In the genomic region with DNA sequence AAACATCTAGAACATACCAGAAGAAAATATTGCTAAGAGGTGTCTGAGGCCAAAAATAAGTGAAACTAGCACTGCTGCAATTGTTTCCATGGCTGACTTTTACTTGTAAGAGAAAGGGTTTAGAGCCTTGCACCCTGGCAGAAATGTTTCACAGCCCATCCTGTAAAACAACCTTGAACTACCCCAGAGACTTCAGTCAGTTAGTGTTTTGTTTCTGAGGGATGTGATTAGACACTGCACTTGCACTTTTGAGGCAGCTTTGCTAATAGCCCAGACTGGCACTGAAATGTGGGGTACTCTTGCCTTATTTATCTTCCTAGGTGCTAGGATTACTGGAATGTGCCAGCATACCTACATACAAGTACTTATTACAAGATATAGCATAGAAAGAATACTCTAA, we compare ENCODE assay signal across 20 mouse cellular contexts. TPM values are rescaled to one million over a fixed set of nuclear protein-coding genes. Genes with fewer than 3 reads are reported as not detected.
DNase-seq lines count a peak whose midpoint lies in the region; TF ChIP-seq lines count a peak whose summit lies in the region.
"Had no signal": no experiment of that assay in that cellular context is flagged by ENCODE, and none has a peak within 500 bp of the region (broad histone marks: within the 10 kb centered on the region; RNA-seq: fewer than 3 reads in every experiment).

No protein-coding gene starts in this region.

- H3K4me1 ChIP-seq in heart, embryonic 10.5 days = no peaks in the 10 kb centered on the region
- no peaks in the 10 kb centered on the region for H3K4me1 ChIP-seq in brown adipose tissue, adult 24 weeks (ENCODE audit: control insufficient read depth, insufficient read depth, insufficient read length, low read length)

- no peaks in the 10 kb centered on the region for H3K27me3 ChIP-seq in heart, embryonic 10.5 days (ENCODE audit: insufficient read depth, poor library complexity, severe bottlenecking)
- H3K27me3 ChIP-seq: CH12.LX, Patski had no signal

- TF ChIP-seq CTCF in gastrocnemius, adult 2 months (IDR thresholded peaks at IDR 0.05) = no peak

- no peaks in the 10 kb centered on the region for H3K9me3 ChIP-seq in heart, embryonic 10.5 days
- H3K9me3 ChIP-seq: G1E had no signal

- DNase-seq in gastrocnemius, adult 2 months = no peak
- no peak for DNase-seq in gastrocnemius, adult 18-20 months (ENCODE audit: low spot score)
- peak; percentile 82 for DNase-seq in heart, adult 11 months
- DNase-seq in heart, embryonic 10.5 days (ENCODE audit: low spot score) = no peak
- DNase-seq in embryo, embryonic 10 days (ENCODE audit: low spot score) = no peak
- DNase-seq: adrenal gland, adult 2 months; adrenal gland, adult 8-10 months; adrenal gland, postnatal 10 days; adrenal gland, postnatal 14 days; adrenal gland, postnatal 25 days; adrenal gland, postnatal 36 days; B cell, adult 2 months; cerebellum, adult 11 months; cerebellum, adult 11-12 months; cerebellum, adult 18-20 months; cerebellum, adult 2 months had no signal

- intact Hi-C loops in gastrocnemius, adult 2 months (cut with DNase I) = loop anchor here (5.0 kb wide), 1 partner anchor 34 kb away; no protein-coding TSS in a partner anchor

- H3K4me3 ChIP-seq in gastrocnemius, adult 2 months = no peak overlapping the region
- H3K4me3 ChIP-seq in heart, embryonic 10.5 days = no peak overlapping the region
- no peak overlapping the region for H3K4me3 ChIP-seq in brown adipose tissue, adult 24 weeks (ENCODE audit: insufficient read depth, low read depth, low read length)

- peaks cover 30% of the 10 kb centered on the region; the same call in 1 of the 2 replicates for H3K36me3 ChIP-seq in heart, embryonic 10.5 days

- peak overlapping the region; percentile 28; the same call in 1 of the 2 replicates for H3K27ac ChIP-seq in gastrocnemius, adult 2 months
- H3K27ac ChIP-seq in heart, embryonic 10.5 days = no peak overlapping the region
- peak overlapping the region; percentile 21 for H3K27ac ChIP-seq in brown adipose tissue, adult 24 weeks (replicated peaks; ENCODE audit: low read depth, low read length)

RNA-seq across cellular contexts. Expression of a gene that starts 28.7 kb away (rescaled TPM):
- not detected for total RNA-seq in gastrocnemius, adult 2 months (2021)
- total RNA-seq in gastrocnemius, adult 18-20 months (2021) = under 1 TPM in 1 of 2 experiments, not detected in 1; 0.11 TPM
- polyA plus RNA-seq in heart, embryonic 10.5 days (2016; fragmentation: Nextera tagmentation; extraction: Ambion mirVana) = 0.23 and 0.39 TPM in 2 replicates
- not detected in 2 replicates for polyA plus RNA-seq in brown adipose tissue, adult 24 weeks (2012; ENCODE audit: insufficient read depth, insufficient read length, missing spikeins)
- polyA plus RNA-seq: G1E had no signal

RNA-seq across cellular contexts. Expression of a gene that starts 37.9 kb away (rescaled TPM):
- 1 to 10 TPM; 6.6 to 8.5 TPM for total RNA-seq in gastrocnemius, adult 2 months (2021)
- total RNA-seq in gastrocnemius, adult 18-20 months (2021) = 1 to 10 TPM; 7.5 to 8.6 TPM
- 9.0 and 13.2 TPM in 2 replicates for polyA plus RNA-seq in heart, embryonic 10.5 days (2016; fragmentation: Nextera tagmentation; extraction: Ambion mirVana)
- polyA plus RNA-seq in brown adipose tissue, adult 24 weeks (2012; ENCODE audit: insufficient read depth, insufficient read length, missing spikeins) = 5.8 and 7.3 TPM in 2 replicates
